Mouse (Mus musculus) neural tube, embryonic 15.5 days (tissue): ENCODE data around the gene Fjx1. TPM values are rescaled to one million over a fixed set of nuclear protein-coding genes. Genes with fewer than 3 reads are reported as not detected.
A peak's percentile ranks its signal among the peaks of the same experiment; 100 is the strongest.

ENCODE experiments used
- ATAC-seq: fragments of 200-750 bp; cut with Nextera tagmentation; 2 replicates; pipeline ENCODE4 v1.8.0; 2017; ENCODE audit warnings: mild to moderate bottlenecking, moderate TSS enrichment, moderate library complexity; ENCODE audit not compliant: low FRiP score
- H3K27ac ChIP-seq: fragments of 300-500 bp; sonication (generic); replicated peaks from 2 replicates; pipeline ENCODE4 v1.5.1; 2015; ENCODE audit warnings: mild to moderate bottlenecking, inconsistent platforms
- H3K27me3 ChIP-seq: fragments of 300-500 bp; sonication (generic); replicated peaks from 2 replicates; pipeline ENCODE4 v1.6.1; 2015; ENCODE audit warnings: inconsistent platforms
- H3K36me3 ChIP-seq: fragments of 300-500 bp; sonication (generic); 2 replicates; pipeline ENCODE4 v1.6.1; 2015; ENCODE audit warnings: inconsistent platforms
- H3K4me1 ChIP-seq: fragments of 300-500 bp; sonication (generic); 2 replicates; pipeline ENCODE4 v1.6.1; 2015; ENCODE audit warnings: inconsistent platforms
- H3K4me2 ChIP-seq: fragments of 300-500 bp; sonication (generic); 2 replicates; pipeline ENCODE4 v1.6.1; 2015; ENCODE audit warnings: inconsistent platforms, mild to moderate bottlenecking, moderate library complexity
- H3K4me3 ChIP-seq: fragments of 300-500 bp; sonication (generic); replicated peaks from 2 replicates; pipeline ENCODE4 v1.5.1; 2015; ENCODE audit warnings: mild to moderate bottlenecking, inconsistent platforms
- H3K9ac ChIP-seq: fragments of 300-500 bp; sonication (generic); replicated peaks from 2 replicates; pipeline ENCODE4 v1.6.1; 2015; ENCODE audit warnings: mild to moderate bottlenecking, inconsistent platforms
- H3K9me3 ChIP-seq: fragments of 300-500 bp; sonication (generic); replicated peaks from 2 replicates; pipeline ENCODE4 v1.6.1; 2016; ENCODE audit warnings: inconsistent platforms
- WGBS: fragments of 180-500 bp; shearing (Covaris S2); methylation state at CpG from one replicate; pipeline ENCODE4 v1.1.7; 2015; ENCODE audit warnings: mixed read lengths; 5-methylcytosine and 5-hydroxymethylcytosine counted together
- polyA plus RNA-seq: library from polyadenylated mRNA; unstranded; fragments of >200 nt; fragmentation: Nextera tagmentation; extraction: Ambion mirVana; gene quantifications from 2 replicates; pipeline ENCODE4 v1.2.1, GENCODE M21; 2015

Fjx1 gene
- polyA plus RNA-seq, 1 experiment from 2014 or later: 38.5 TPM

- Histone ChIP-seq H3K36me3 (no peaks in the 10 kb centered on the region), H3K4me2 (no peak overlapping the region), H3K9me3 (no peaks in the 10 kb centered on the region), H3K27me3 (no peaks in the 10 kb centered on the region), H3K9ac (no peak overlapping the region), H3K4me3 (no peak overlapping the region), H3K27ac (no peak overlapping the region), H3K4me1 (no peaks in the 10 kb centered on the region)
- 85% methylated on average over 14 of the region's 14 CpGs for WGBS
- ATAC-seq: no peak
Observed at GRCm38 (mm10) chr2:102416149-102416743, 36.1 kb downstream of the Fjx1 start.

- Histone ChIP-seq H3K9me3 (no peaks in the 10 kb centered on the region), H3K27ac (no peak overlapping the region), H3K4me2 (no peak overlapping the region), H3K9ac (no peak overlapping the region), H3K4me1 (peaks cover 4% of the 10 kb centered on the region), H3K4me3 (no peak overlapping the region), H3K36me3 (no peaks in the 10 kb centered on the region), H3K27me3 (no peaks in the 10 kb centered on the region)
- 90% methylated on average over 2 of the region's 2 CpGs for WGBS
- ATAC-seq: no peak
Observed at GRCm38 (mm10) chr2:102412738-102413137, 39.6 kb downstream of the Fjx1 start.

- whole genome bisulfite sequencing: 86% methylated on average over 4 of the region's 4 CpGs
Observed at GRCm38 (mm10) chr2:102410615-102411014, 41.7 kb downstream of the Fjx1 start.

GRCm38 (mm10) chr2:102409741-102410140 is 42.6 kb downstream of the Fjx1 start:
- 92% methylated on average over 3 of the region's 3 CpGs for WGBS
- H3K27ac ChIP-seq: no peak overlapping the region

More at GRCm38 (mm10) chr2:102410615-102411014, 41.7 kb downstream of the Fjx1 start:
- Histone ChIP-seq H3K27ac (no peak overlapping the region), H3K4me3 (no peak overlapping the region), H3K9me3 (no peaks in the 10 kb centered on the region), H3K36me3 (no peaks in the 10 kb centered on the region), H3K27me3 (no peaks in the 10 kb centered on the region), H3K4me2 (no peak overlapping the region), H3K9ac (no peak overlapping the region), H3K4me1 (peaks cover 16% of the 10 kb centered on the region)
- ATAC-seq: no peak

DNA sequence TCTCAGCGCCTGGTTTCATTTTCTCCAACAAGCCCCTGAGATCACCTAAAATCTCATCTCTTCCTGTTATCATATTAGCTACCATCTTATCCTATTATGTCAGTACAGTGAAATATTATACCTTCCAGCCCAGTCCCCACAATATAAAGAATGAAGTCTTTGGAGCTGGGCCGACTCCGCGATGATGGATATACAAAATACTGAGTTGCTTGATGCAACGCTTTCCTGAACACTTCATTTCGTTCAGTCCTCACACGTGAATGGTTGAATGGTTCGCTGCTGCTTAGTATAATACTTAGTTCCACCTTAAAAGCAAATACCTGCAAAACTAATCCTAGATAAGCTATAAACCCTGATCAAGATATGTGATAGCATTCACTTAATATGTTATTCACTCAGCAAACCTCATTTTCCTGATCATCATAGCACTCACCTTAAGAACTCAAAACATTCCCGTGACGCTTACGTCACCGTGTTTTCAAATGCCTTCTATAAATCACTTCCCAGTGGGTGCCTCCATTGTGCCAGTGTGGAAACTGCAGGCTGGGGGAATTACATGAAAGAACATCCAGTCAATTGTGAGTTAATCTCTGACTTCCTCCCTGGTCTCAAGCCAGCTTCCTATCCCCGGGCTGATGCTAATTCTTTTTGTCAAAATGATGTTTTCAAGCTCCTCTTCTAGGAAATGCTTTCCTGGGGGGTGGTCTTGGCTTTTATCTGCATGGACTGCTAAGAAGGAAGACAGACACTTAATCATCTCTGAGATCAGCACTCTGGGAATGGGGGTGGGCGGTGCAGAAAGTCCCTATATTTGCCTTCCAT is 44.7 kb downstream of the Fjx1 start, which contains the start of gene Trim44:
Trim44 (minus strand) TSS at position 466 of the 822 bp plus-strand sequence.
- Histone ChIP-seq H3K36me3 (no peaks in the 10 kb centered on the region), H3K9me3 (no peaks in the 10 kb centered on the region), H3K9ac (no peak within 1 kb of the TSS), H3K4me2 (peak within 1 kb of the TSS; percentile 34), H3K27ac (peak within 1 kb of the TSS; percentile 35; the same call in 1 of the 2 replicates), H3K4me1 (peaks cover 16% of the 10 kb centered on the region), H3K27me3 (no peaks in the 10 kb centered on the region), H3K4me3 (no peak within 1 kb of the TSS)
- WGBS: 32% methylated on average over 14 of the region's 14 CpGs
- ATAC-seq: 0 out of 2 replicates have a peak, but pooled peaks have one; percentile 24

More at GRCm38 (mm10) chr2:102409741-102410140, 42.6 kb downstream of the Fjx1 start:
- no peak overlapping the region for H3K4me2 ChIP-seq
- no peak for ATAC-seq
- no peaks in the 10 kb centered on the region for H3K36me3 ChIP-seq
- peaks cover 16% of the 10 kb centered on the region for H3K4me1 ChIP-seq
- H3K9ac ChIP-seq: no peak overlapping the region
- no peak overlapping the region for H3K4me3 ChIP-seq
- H3K9me3 ChIP-seq: no peaks in the 10 kb centered on the region
- no peaks in the 10 kb centered on the region for H3K27me3 ChIP-seq

- ATAC-seq: no peak
- Histone ChIP-seq H3K9ac (no peak overlapping the region), H3K4me1 (peaks cover 16% of the 10 kb centered on the region), H3K9me3 (no peaks in the 10 kb centered on the region), H3K4me2 (peak overlapping the region; percentile 34; the same call in 1 of the 2 replicates), H3K27ac (no peak overlapping the region), H3K36me3 (no peaks in the 10 kb centered on the region), H3K27me3 (no peaks in the 10 kb centered on the region), H3K4me3 (no peak overlapping the region)
- WGBS: 78% methylated on average over 4 of the region's 4 CpGs
Observed at GRCm38 (mm10) chr2:102406324-102407304, 45.7 kb downstream of the Fjx1 start.

GRCm38 (mm10) chr2:102403982-102404381 is 48.3 kb downstream of the Fjx1 start:
- no peak for ATAC-seq
- Histone ChIP-seq H3K9ac (no peak overlapping the region), H3K4me1 (peaks cover 30% of the 10 kb centered on the region), H3K27me3 (no peaks in the 10 kb centered on the region), H3K4me3 (no peak overlapping the region), H3K9me3 (no peaks in the 10 kb centered on the region), H3K27ac (no peak overlapping the region), H3K4me2 (no peak overlapping the region), H3K36me3 (no peaks in the 10 kb centered on the region)
- 76% methylated on average over 5 of the region's 5 CpGs for WGBS

- 93% methylated on average over 4 of the region's 4 CpGs for WGBS
- peaks cover 32% of the 10 kb centered on the region for H3K4me1 ChIP-seq
- H3K4me3 ChIP-seq: no peak overlapping the region
- ATAC-seq: no peak
- H3K9ac ChIP-seq: no peak overlapping the region
- H3K27ac ChIP-seq: no peak overlapping the region
- no peaks in the 10 kb centered on the region for H3K27me3 ChIP-seq
- no peaks in the 10 kb centered on the region for H3K36me3 ChIP-seq
- H3K4me2 ChIP-seq: no peak overlapping the region
- H3K9me3 ChIP-seq: no peaks in the 10 kb centered on the region
Observed at GRCm38 (mm10) chr2:102403306-102403705, 49.0 kb downstream of the Fjx1 start.

GRCm38 (mm10) chr2:102401352-102401692 is 51.0 kb downstream of the Fjx1 start:
- H3K4me1 ChIP-seq: peaks cover 30% of the 10 kb centered on the region
- peak overlapping the region; percentile 79 for H3K9ac ChIP-seq
- peak overlapping the region; percentile 97 for H3K27ac ChIP-seq
- no peaks in the 10 kb centered on the region for H3K27me3 ChIP-seq
- H3K4me2 ChIP-seq: peak overlapping the region; percentile 83
- 14% methylated on average over 6 of the region's 6 CpGs for WGBS
- no peaks in the 10 kb centered on the region for H3K36me3 ChIP-seq
- peak overlapping the region; percentile 89 for H3K4me3 ChIP-seq
- no peak for ATAC-seq
- no peaks in the 10 kb centered on the region for H3K9me3 ChIP-seq

GRCm38 (mm10) chr2:102400605-102401351 is 51.5 kb downstream of the Fjx1 start:
- H3K9me3 ChIP-seq: no peaks in the 10 kb centered on the region
- ATAC-seq: peak; percentile 95
- no peaks in the 10 kb centered on the region for H3K36me3 ChIP-seq
- WGBS: under 1% methylated on average over 94 of the region's 94 CpGs
- H3K27me3 ChIP-seq: no peaks in the 10 kb centered on the region
- peak overlapping the region; percentile 83 for H3K4me2 ChIP-seq
- peaks cover 31% of the 10 kb centered on the region for H3K4me1 ChIP-seq
- H3K4me3 ChIP-seq: peak overlapping the region; percentile 89
- peak overlapping the region; percentile 79 for H3K9ac ChIP-seq
- peak overlapping the region; percentile 97 for H3K27ac ChIP-seq
